Comparison of ENCODE assay signal across 10 mouse cellular contexts in the genomic region with DNA sequence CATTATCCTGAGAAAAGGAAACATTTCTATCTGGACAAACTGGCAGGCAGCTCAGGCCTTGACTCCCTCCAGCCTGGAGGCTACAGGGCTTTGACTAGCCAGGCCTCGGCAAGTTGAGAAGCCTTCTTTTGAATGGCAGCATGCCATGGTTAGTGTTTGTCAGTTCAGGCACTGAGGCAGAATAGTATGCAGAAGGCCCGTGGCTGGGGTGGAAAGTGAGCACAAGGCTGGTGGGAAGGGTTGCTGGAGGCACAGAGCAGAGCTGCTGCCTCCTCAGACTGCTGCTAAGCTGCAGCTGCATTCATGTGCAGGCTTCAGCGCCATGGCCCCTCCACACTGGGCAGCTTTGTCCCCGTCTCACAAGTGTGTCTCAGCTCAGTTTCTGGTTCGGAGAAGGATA.
DNase-seq lines count a peak whose midpoint lies in the region; ATAC-seq lines count a peak whose summit lies in the region.
"Had no signal": no experiment of that assay in that cellular context is flagged by ENCODE, and none has a peak within 500 bp of the region (broad histone marks: within the 10 kb centered on the region; RNA-seq: fewer than 3 reads in every experiment).

No protein-coding gene starts in this region.

- no peak overlapping the region for H3K4me2 ChIP-seq in embryonic facial prominence, embryonic 12.5 days (replicated peaks)
- H3K4me2 ChIP-seq in midbrain, embryonic 11.5 days: no peak overlapping the region

- peak overlapping the region; percentile 50; the same call in 1 of the 2 replicates for H3K27ac ChIP-seq in embryonic facial prominence, embryonic 12.5 days
- no peak overlapping the region for H3K27ac ChIP-seq in midbrain, embryonic 11.5 days (ENCODE audit: low read depth, low read length)

- H3K27me3 ChIP-seq in embryonic facial prominence, embryonic 12.5 days: no peaks in the 10 kb centered on the region
- no peaks in the 10 kb centered on the region for H3K27me3 ChIP-seq in midbrain, embryonic 11.5 days (ENCODE audit: control insufficient read depth, insufficient read depth, low read length)

- H3K9me3 ChIP-seq in embryonic facial prominence, embryonic 12.5 days: no peaks in the 10 kb centered on the region
- no peaks in the 10 kb centered on the region for H3K9me3 ChIP-seq in midbrain, embryonic 11.5 days (ENCODE audit: control insufficient read depth, low read length)

- H3K36me3 ChIP-seq in embryonic facial prominence, embryonic 12.5 days: no peaks in the 10 kb centered on the region
- H3K36me3 ChIP-seq in midbrain, embryonic 11.5 days (ENCODE audit: control insufficient read depth, insufficient read depth, low read length): no peaks in the 10 kb centered on the region

- ATAC-seq in embryonic facial prominence, embryonic 12.5 days (ENCODE audit: insufficient number of reproducible peaks, insufficient read depth, low FRiP score, low TSS enrichment): peak; percentile 74
- ATAC-seq in midbrain, embryonic 11.5 days (ENCODE audit: low FRiP score): peak; percentile 71

- no peak overlapping the region for H3K9ac ChIP-seq in embryonic facial prominence, embryonic 12.5 days
- H3K9ac ChIP-seq in midbrain, embryonic 11.5 days (ENCODE audit: low read length): no peak overlapping the region

- 22% methylated on average over 5 of the region's 5 CpGs for WGBS in embryonic facial prominence, embryonic 12.5 days
- 48% methylated on average over 5 of the region's 5 CpGs for WGBS in midbrain, embryonic 11.5 days

- peaks cover 15% of the 10 kb centered on the region for H3K4me1 ChIP-seq in embryonic facial prominence, embryonic 12.5 days
- H3K4me1 ChIP-seq in midbrain, embryonic 11.5 days (ENCODE audit: control insufficient read depth, insufficient read depth, low read length): no peaks in the 10 kb centered on the region

- intact Hi-C loops in left cerebral cortex, postnatal 14 days (cut with DNase I): no loop called here

- no peak overlapping the region for H3K4me3 ChIP-seq in embryonic facial prominence, embryonic 12.5 days
- H3K4me3 ChIP-seq in midbrain, embryonic 11.5 days (ENCODE audit: low read depth, low read length): no peak overlapping the region

- DNase-seq in left cerebral cortex, postnatal 14 days (ENCODE audit: low spot score in 2 of 2): peak; percentile 16 to 17
- DNase-seq in left cerebral cortex, adult 8-10 months (ENCODE audit: low spot score in 2 of 2): no peak
- peak; percentile 65 for DNase-seq in kidney, adult 9 months
- DNase-seq in midbrain, embryonic 11.5 days (ENCODE audit: low spot score, missing footprints): peak; percentile 82
- no peak for DNase-seq in heart, adult 11 months
- DNase-seq in heart, adult 18-20 months: no peak
- no peak for DNase-seq in thymus, postnatal 0 days (ENCODE audit: low spot score)
- DNase-seq: gastrocnemius, postnatal 14 days; liver had no signal

Comparison
In these comparisons a context has a peak if more than half of its experiments do, and no peak if none do; other contexts are left out.
1. DNase-seq: peak in left cerebral cortex, postnatal 14 days (2 of 2), kidney, adult 9 months (single experiment) and midbrain, embryonic 11.5 days (single experiment); none in left cerebral cortex, adult 8-10 months (0 of 2), heart, adult 11 months (single experiment), heart, adult 18-20 months (0 of 2) and thymus, postnatal 0 days (single experiment).